Mouse (Mus musculus): ENCODE measurements around the gene Zbtb20. TPM values are rescaled to one million over a fixed set of nuclear protein-coding genes. Genes with fewer than 3 reads are reported as not detected.

Gene Zbtb20
- polyA plus RNA-seq, 1 experiment from 2014 or later = 6.6 TPM

GRCm38 (mm10) chr16:43637241-43637640, 761.6 kb downstream of the Zbtb20 start:
- ATAC-seq (replicated peaks; ENCODE audit: low FRiP score) (no peak), DNase-seq (ENCODE audit: low spot score) (no peak)
- Histone ChIP-seq H3K36me3 (ENCODE audit: control insufficient read depth, insufficient read depth, low read length) (no peaks in the 10 kb centered on the region), H3K9ac (ENCODE audit: low read depth, low read length) (no peak overlapping the region), H3K9me3 (ENCODE audit: control insufficient read depth, low read length) (no peaks in the 10 kb centered on the region), H3K4me2 (no peak overlapping the region), H3K4me1 (replicated peaks; ENCODE audit: control insufficient read depth, insufficient read depth, low read length) (no peaks in the 10 kb centered on the region), H3K4me3 (ENCODE audit: low read depth, low read length) (no peak overlapping the region), H3K27ac (ENCODE audit: low read depth, low read length) (no peak overlapping the region), H3K27me3 (replicated peaks; ENCODE audit: control insufficient read depth, insufficient read depth, low read length) (no peaks in the 10 kb centered on the region)
- 88% methylated on average over 8 of the region's 8 CpGs for WGBS

GRCm38 (mm10) chr16:43638406-43639049, 762.8 kb downstream of the Zbtb20 start:
- Histone ChIP-seq H3K36me3 (ENCODE audit: control insufficient read depth, insufficient read depth, low read length) (no peaks in the 10 kb centered on the region), H3K27ac (ENCODE audit: low read depth, low read length) (no peak overlapping the region), H3K4me3 (ENCODE audit: low read depth, low read length) (no peak overlapping the region), H3K9ac (ENCODE audit: low read depth, low read length) (no peak overlapping the region), H3K4me2 (no peak overlapping the region), H3K27me3 (replicated peaks; ENCODE audit: control insufficient read depth, insufficient read depth, low read length) (no peaks in the 10 kb centered on the region), H3K4me1 (replicated peaks; ENCODE audit: control insufficient read depth, insufficient read depth, low read length) (no peaks in the 10 kb centered on the region), H3K9me3 (ENCODE audit: control insufficient read depth, low read length) (no peaks in the 10 kb centered on the region)
- 68% methylated on average over 21 of the region's 21 CpGs for WGBS
- DNase-seq (ENCODE audit: low spot score) (no peak), ATAC-seq (replicated peaks; ENCODE audit: low FRiP score) (no peak)

GRCm38 (mm10) chr16:43641230-43641629, 765.5 kb downstream of the Zbtb20 start:
- Histone ChIP-seq H3K4me2 (no peak overlapping the region), H3K4me3 (ENCODE audit: low read depth, low read length) (no peak overlapping the region), H3K36me3 (ENCODE audit: control insufficient read depth, insufficient read depth, low read length) (no peaks in the 10 kb centered on the region), H3K27me3 (replicated peaks; ENCODE audit: control insufficient read depth, insufficient read depth, low read length) (no peaks in the 10 kb centered on the region), H3K27ac (ENCODE audit: low read depth, low read length) (no peak overlapping the region), H3K4me1 (replicated peaks; ENCODE audit: control insufficient read depth, insufficient read depth, low read length) (no peaks in the 10 kb centered on the region), H3K9ac (ENCODE audit: low read depth, low read length) (no peak overlapping the region), H3K9me3 (ENCODE audit: control insufficient read depth, low read length) (no peaks in the 10 kb centered on the region)
- 68% methylated on average over 8 of the region's 8 CpGs for WGBS
- ATAC-seq (replicated peaks; ENCODE audit: low FRiP score) (no peak), DNase-seq (ENCODE audit: low spot score) (no peak)

DNA sequence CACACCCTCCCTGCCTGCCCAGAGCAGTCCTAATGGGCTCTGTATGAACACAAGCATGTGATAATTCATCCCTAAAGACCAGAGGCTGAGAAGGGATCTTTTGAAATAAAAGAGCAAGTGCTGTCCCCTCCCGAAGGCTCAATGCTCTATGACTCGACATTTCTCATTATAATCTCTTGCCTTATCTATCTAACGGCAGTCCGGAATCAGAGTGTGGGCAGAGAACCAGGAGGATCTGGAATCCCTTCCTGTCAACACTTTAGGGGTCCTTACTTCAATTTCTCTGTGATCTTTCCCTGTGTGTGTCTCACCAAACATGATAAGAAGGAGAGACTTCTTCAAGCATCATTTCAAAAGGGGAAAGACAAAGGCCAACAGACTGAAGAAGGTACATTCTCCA, 770.2 kb downstream of the Zbtb20 start:
- Histone ChIP-seq H3K36me3 (ENCODE audit: control insufficient read depth, insufficient read depth, low read length) (no peaks in the 10 kb centered on the region), H3K4me2 (no peak overlapping the region), H3K27ac (ENCODE audit: low read depth, low read length) (no peak overlapping the region), H3K4me1 (replicated peaks; ENCODE audit: control insufficient read depth, insufficient read depth, low read length) (no peaks in the 10 kb centered on the region), H3K9ac (ENCODE audit: low read depth, low read length) (no peak overlapping the region), H3K4me3 (ENCODE audit: low read depth, low read length) (no peak overlapping the region), H3K9me3 (ENCODE audit: control insufficient read depth, low read length) (no peaks in the 10 kb centered on the region), H3K27me3 (replicated peaks; ENCODE audit: control insufficient read depth, insufficient read depth, low read length) (no peaks in the 10 kb centered on the region)
- ATAC-seq (replicated peaks; ENCODE audit: low FRiP score) (no peak), DNase-seq (ENCODE audit: low spot score) (no peak)
- 57% methylated on average over 4 of the region's 4 CpGs for WGBS

- WGBS = 76% methylated on average over 3 of the region's 3 CpGs
- H3K9me3 ChIP-seq (ENCODE audit: control insufficient read depth, low read length) = no peaks in the 10 kb centered on the region
- H3K27ac ChIP-seq (ENCODE audit: low read depth, low read length) = no peak overlapping the region
- H3K4me1 ChIP-seq (replicated peaks; ENCODE audit: control insufficient read depth, insufficient read depth, low read length) = no peaks in the 10 kb centered on the region
- no peaks in the 10 kb centered on the region for H3K27me3 ChIP-seq (replicated peaks; ENCODE audit: control insufficient read depth, insufficient read depth, low read length)
- no peak overlapping the region for H3K4me3 ChIP-seq (ENCODE audit: low read depth, low read length)
- ATAC-seq (replicated peaks; ENCODE audit: low FRiP score) (no peak), DNase-seq (ENCODE audit: low spot score) (no peak)
- no peak overlapping the region for H3K9ac ChIP-seq (ENCODE audit: low read depth, low read length)
- H3K36me3 ChIP-seq (ENCODE audit: control insufficient read depth, insufficient read depth, low read length) = no peaks in the 10 kb centered on the region
- H3K4me2 ChIP-seq = no peak overlapping the region
Observed at GRCm38 (mm10) chr16:43646943-43647342, 771.3 kb downstream of the Zbtb20 start.

DNA sequence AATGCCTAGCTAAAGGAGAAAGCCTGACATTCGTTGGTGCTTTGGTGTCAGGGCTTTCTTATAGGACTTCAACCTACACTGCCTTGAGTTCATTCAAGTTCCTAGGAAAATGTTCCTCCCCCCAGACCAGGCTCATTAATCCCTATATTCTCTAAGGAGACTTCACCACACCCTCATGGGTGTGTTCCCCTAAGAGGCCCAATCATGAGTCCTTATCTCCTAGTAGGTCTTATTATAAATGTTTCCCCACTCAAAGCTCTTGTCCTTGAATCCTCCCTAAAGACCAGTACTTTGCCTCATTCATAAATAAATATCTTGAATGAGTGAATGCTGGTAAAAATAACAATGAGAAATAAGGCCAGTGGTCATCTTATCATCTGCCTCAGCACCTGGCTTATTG, 772.0 kb downstream of the Zbtb20 start:
- H3K27me3 ChIP-seq (replicated peaks; ENCODE audit: control insufficient read depth, insufficient read depth, low read length) = no peaks in the 10 kb centered on the region
- no peaks in the 10 kb centered on the region for H3K4me1 ChIP-seq (replicated peaks; ENCODE audit: control insufficient read depth, insufficient read depth, low read length)
- H3K9me3 ChIP-seq (ENCODE audit: control insufficient read depth, low read length) = no peaks in the 10 kb centered on the region
- no peak for ATAC-seq (replicated peaks; ENCODE audit: low FRiP score)
- no peak for DNase-seq (ENCODE audit: low spot score)
- 95% methylated on average over 1 of the region's 1 CpGs for WGBS
- no peak overlapping the region for H3K4me3 ChIP-seq (ENCODE audit: low read depth, low read length)
- H3K9ac ChIP-seq (ENCODE audit: low read depth, low read length) = no peak overlapping the region
- no peaks in the 10 kb centered on the region for H3K36me3 ChIP-seq (ENCODE audit: control insufficient read depth, insufficient read depth, low read length)
- no peak overlapping the region for H3K4me2 ChIP-seq
- no peak overlapping the region for H3K27ac ChIP-seq (ENCODE audit: low read depth, low read length)

- DNase-seq (ENCODE audit: low spot score) = no peak
- H3K4me1 ChIP-seq (replicated peaks; ENCODE audit: control insufficient read depth, insufficient read depth, low read length) = no peaks in the 10 kb centered on the region
- H3K4me2 ChIP-seq = no peak overlapping the region
- 70% methylated on average over 3 of the region's 3 CpGs for WGBS
- no peaks in the 10 kb centered on the region for H3K27me3 ChIP-seq (replicated peaks; ENCODE audit: control insufficient read depth, insufficient read depth, low read length)
- no peak overlapping the region for H3K9ac ChIP-seq (ENCODE audit: low read depth, low read length)
- H3K9me3 ChIP-seq (ENCODE audit: control insufficient read depth, low read length) = no peaks in the 10 kb centered on the region
- H3K4me3 ChIP-seq (ENCODE audit: low read depth, low read length) = no peak overlapping the region
- no peak for ATAC-seq (replicated peaks; ENCODE audit: low FRiP score)
- H3K36me3 ChIP-seq (ENCODE audit: control insufficient read depth, insufficient read depth, low read length) = no peaks in the 10 kb centered on the region
- no peak overlapping the region for H3K27ac ChIP-seq (ENCODE audit: low read depth, low read length)
Observed at GRCm38 (mm10) chr16:43650355-43651080, 774.8 kb downstream of the Zbtb20 start.

DNA sequence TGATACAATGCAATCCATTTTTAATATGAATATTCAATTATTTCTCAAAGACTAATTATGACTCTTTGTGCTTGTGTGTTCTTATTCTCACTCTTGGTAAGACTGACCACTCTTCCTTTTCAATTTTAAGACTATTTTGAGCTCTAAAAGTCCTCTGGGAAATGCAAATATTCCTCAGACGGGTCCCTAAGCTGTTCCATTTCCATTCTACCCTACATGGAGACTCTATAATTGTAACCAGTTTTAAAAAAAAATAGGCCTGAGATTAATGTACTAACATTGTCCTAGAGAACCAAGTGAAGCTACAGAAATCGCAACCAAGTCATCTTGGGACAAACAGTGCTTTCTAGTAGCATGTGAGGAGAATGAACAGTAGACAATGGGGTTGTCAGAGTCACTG, 777.6 kb downstream of the Zbtb20 start:
- no peak for ATAC-seq (replicated peaks; ENCODE audit: low FRiP score)
- H3K4me1 ChIP-seq (replicated peaks; ENCODE audit: control insufficient read depth, insufficient read depth, low read length) = no peaks in the 10 kb centered on the region
- H3K9ac ChIP-seq (ENCODE audit: low read depth, low read length) = no peak overlapping the region
- no peaks in the 10 kb centered on the region for H3K9me3 ChIP-seq (ENCODE audit: control insufficient read depth, low read length)
- no peaks in the 10 kb centered on the region for H3K36me3 ChIP-seq (ENCODE audit: control insufficient read depth, insufficient read depth, low read length)
- H3K27me3 ChIP-seq (replicated peaks; ENCODE audit: control insufficient read depth, insufficient read depth, low read length) = no peaks in the 10 kb centered on the region
- H3K4me3 ChIP-seq (ENCODE audit: low read depth, low read length) = no peak overlapping the region
- H3K27ac ChIP-seq (ENCODE audit: low read depth, low read length) = no peak overlapping the region
- DNase-seq (ENCODE audit: low spot score) = no peak
- no peak overlapping the region for H3K4me2 ChIP-seq
- 69% methylated on average over 2 of the region's 2 CpGs for WGBS

DNA sequence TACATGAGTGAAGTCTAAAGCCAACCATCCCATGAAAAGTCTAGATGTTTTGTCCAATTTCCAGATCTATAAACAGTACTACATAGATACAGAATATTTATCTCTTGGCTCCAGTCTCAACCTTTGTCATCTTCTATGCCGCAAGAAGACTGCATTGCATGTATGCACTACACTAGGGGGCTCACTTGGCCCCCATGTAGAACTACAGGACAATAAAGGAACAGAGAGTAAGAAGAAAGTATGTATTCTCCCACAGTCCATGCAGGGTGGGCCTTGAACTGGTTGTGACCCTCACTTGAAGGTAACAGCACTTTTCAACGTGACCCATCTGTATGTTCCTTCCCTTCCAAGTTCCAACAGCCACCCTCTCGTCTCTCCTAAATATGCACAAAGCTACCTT, 778.6 kb downstream of the Zbtb20 start:
- no peaks in the 10 kb centered on the region for H3K9me3 ChIP-seq (ENCODE audit: control insufficient read depth, low read length)
- H3K27ac ChIP-seq (ENCODE audit: low read depth, low read length) = no peak overlapping the region
- DNase-seq (ENCODE audit: low spot score) (no peak), ATAC-seq (replicated peaks; ENCODE audit: low FRiP score) (no peak)
- no peak overlapping the region for H3K4me2 ChIP-seq
- H3K4me3 ChIP-seq (ENCODE audit: low read depth, low read length) = no peak overlapping the region
- H3K9ac ChIP-seq (ENCODE audit: low read depth, low read length) = no peak overlapping the region
- H3K27me3 ChIP-seq (replicated peaks; ENCODE audit: control insufficient read depth, insufficient read depth, low read length) = no peaks in the 10 kb centered on the region
- no peaks in the 10 kb centered on the region for H3K36me3 ChIP-seq (ENCODE audit: control insufficient read depth, insufficient read depth, low read length)
- no peaks in the 10 kb centered on the region for H3K4me1 ChIP-seq (replicated peaks; ENCODE audit: control insufficient read depth, insufficient read depth, low read length)
- WGBS = 71% methylated on average over 3 of the region's 3 CpGs

All from liver, embryonic 11.5 days (tissue).